Mouse (Mus musculus): ENCODE data around the gene Lrrc4b. TPM values are rescaled to one million over a fixed set of nuclear protein-coding genes. Genes with fewer than 3 reads are reported as not detected.

The Lrrc4b gene
- polyA plus RNA-seq, 1 experiment from 2014 or later = 26.4 TPM

GRCm38 (mm10) chr7:44495992-44496770 is 67.4 kb downstream of the Lrrc4b start, which contains the start of the genes Emc10 and Fam71e1:
Gene Emc10 (minus strand): TSS chr7:44496529.
Gene Fam71e1 (plus strand): TSS chr7:44496581.
- Histone ChIP-seq H3K9ac (peak within 1 kb of the TSS; percentile 79), H3K36me3 (replicated peaks; ENCODE audit: control insufficient read depth, insufficient read depth) (peaks cover 21% of the 10 kb centered on the region), H3K4me2 (replicated peaks) (peak within 1 kb of the TSS; percentile 72), H3K4me3 (replicated peaks; ENCODE audit: low read length) (peak within 1 kb of the TSS; percentile 66), H3K9me3 (ENCODE audit: control insufficient read depth, low read length) (no peaks in the 10 kb centered on the region), H3K27me3 (ENCODE audit: control insufficient read depth, insufficient read depth, low read length) (no peaks in the 10 kb centered on the region), H3K4me1 (replicated peaks; ENCODE audit: control insufficient read depth, insufficient read depth, low read length) (peaks cover 20% of the 10 kb centered on the region), H3K27ac (peak within 1 kb of the TSS; percentile 92)
- peak; percentile 100 for DNase-seq (ENCODE audit: low spot score)
- ATAC-seq (ENCODE audit: low FRiP score) = peak; percentile 97
- under 1% methylated on average over 55 of the region's 58 CpGs for WGBS

GRCm38 (mm10) chr7:44496771-44497109 is 67.9 kb downstream of the Lrrc4b start:
- Histone ChIP-seq H3K27ac (peak overlapping the region; percentile 92), H3K4me2 (replicated peaks) (peak overlapping the region; percentile 72), H3K9me3 (ENCODE audit: control insufficient read depth, low read length) (no peaks in the 10 kb centered on the region), H3K36me3 (replicated peaks; ENCODE audit: control insufficient read depth, insufficient read depth) (peaks cover 15% of the 10 kb centered on the region), H3K9ac (peak overlapping the region; percentile 79), H3K4me3 (replicated peaks; ENCODE audit: low read length) (peak overlapping the region; percentile 66), H3K27me3 (ENCODE audit: control insufficient read depth, insufficient read depth, low read length) (no peaks in the 10 kb centered on the region), H3K4me1 (replicated peaks; ENCODE audit: control insufficient read depth, insufficient read depth, low read length) (peaks cover 20% of the 10 kb centered on the region)
- WGBS = 1% methylated on average over 26 of the region's 26 CpGs
- ATAC-seq (ENCODE audit: low FRiP score) (no peak), DNase-seq (ENCODE audit: low spot score) (no peak)

GRCm38 (mm10) chr7:44497361-44498055 is 68.7 kb downstream of the Lrrc4b start:
- Histone ChIP-seq H3K9ac (peak overlapping the region; percentile 79), H3K4me3 (replicated peaks; ENCODE audit: low read length) (peak overlapping the region; percentile 66), H3K4me1 (replicated peaks; ENCODE audit: control insufficient read depth, insufficient read depth, low read length) (peaks cover 20% of the 10 kb centered on the region), H3K36me3 (replicated peaks; ENCODE audit: control insufficient read depth, insufficient read depth) (peaks cover 8% of the 10 kb centered on the region; the same call in 1 of the 2 replicates), H3K27me3 (ENCODE audit: control insufficient read depth, insufficient read depth, low read length) (no peaks in the 10 kb centered on the region), H3K27ac (peak overlapping the region; percentile 92; the same call in 1 of the 2 replicates), H3K4me2 (replicated peaks) (peak overlapping the region; percentile 72), H3K9me3 (ENCODE audit: control insufficient read depth, low read length) (no peaks in the 10 kb centered on the region)
- no peak for DNase-seq (ENCODE audit: low spot score)
- WGBS = 86% methylated on average over 10 of the region's 10 CpGs
- no peak for ATAC-seq (ENCODE audit: low FRiP score)

GRCm38 (mm10) chr7:44498922-44499321 is 70.1 kb downstream of the Lrrc4b start:
- DNase-seq (ENCODE audit: low spot score) (no peak), ATAC-seq (ENCODE audit: low FRiP score) (no peak)
- no peak overlapping the region for H3K9ac ChIP-seq
- H3K27ac ChIP-seq = no peak overlapping the region
- H3K9me3 ChIP-seq (ENCODE audit: control insufficient read depth, low read length) = no peaks in the 10 kb centered on the region
- H3K4me1 ChIP-seq (replicated peaks; ENCODE audit: control insufficient read depth, insufficient read depth, low read length) = peaks cover 20% of the 10 kb centered on the region
- no peak overlapping the region for H3K4me2 ChIP-seq (replicated peaks)
- no peaks in the 10 kb centered on the region for H3K27me3 ChIP-seq (ENCODE audit: control insufficient read depth, insufficient read depth, low read length)
- no peak overlapping the region for H3K4me3 ChIP-seq (replicated peaks; ENCODE audit: low read length)
- no peaks in the 10 kb centered on the region for H3K36me3 ChIP-seq (replicated peaks; ENCODE audit: control insufficient read depth, insufficient read depth)
- WGBS = 79% methylated on average over 1 of the region's 1 CpGs

- H3K27ac ChIP-seq = no peak overlapping the region
- whole genome bisulfite sequencing = 63% methylated on average over 20 of the region's 20 CpGs
- DNase-seq (ENCODE audit: low spot score) = no peak
- no peaks in the 10 kb centered on the region for H3K36me3 ChIP-seq (replicated peaks; ENCODE audit: control insufficient read depth, insufficient read depth)
- no peaks in the 10 kb centered on the region for H3K27me3 ChIP-seq (ENCODE audit: control insufficient read depth, insufficient read depth, low read length)
- no peak for ATAC-seq (ENCODE audit: low FRiP score)
- H3K4me1 ChIP-seq (replicated peaks; ENCODE audit: control insufficient read depth, insufficient read depth, low read length) = peaks cover 15% of the 10 kb centered on the region
- no peaks in the 10 kb centered on the region for H3K9me3 ChIP-seq (ENCODE audit: control insufficient read depth, low read length)
- H3K4me3 ChIP-seq (replicated peaks; ENCODE audit: low read length) = no peak overlapping the region
- H3K4me2 ChIP-seq (replicated peaks) = no peak overlapping the region
- no peak overlapping the region for H3K9ac ChIP-seq
Observed at GRCm38 (mm10) chr7:44500046-44500445, 71.2 kb downstream of the Lrrc4b start.

GRCm38 (mm10) chr7:44501563-44502115 is 72.8 kb downstream of the Lrrc4b start:
- H3K4me3 ChIP-seq (replicated peaks; ENCODE audit: low read length) = no peak overlapping the region
- DNase-seq (ENCODE audit: low spot score) (peak; percentile 79), ATAC-seq (ENCODE audit: low FRiP score) (no peak)
- H3K9ac ChIP-seq = no peak overlapping the region
- no peaks in the 10 kb centered on the region for H3K36me3 ChIP-seq (replicated peaks; ENCODE audit: control insufficient read depth, insufficient read depth)
- WGBS = 38% methylated on average over 5 of the region's 5 CpGs
- H3K27ac ChIP-seq = no peak overlapping the region
- no peaks in the 10 kb centered on the region for H3K27me3 ChIP-seq (ENCODE audit: control insufficient read depth, insufficient read depth, low read length)
- H3K9me3 ChIP-seq (ENCODE audit: control insufficient read depth, low read length) = no peaks in the 10 kb centered on the region
- H3K4me1 ChIP-seq (replicated peaks; ENCODE audit: control insufficient read depth, insufficient read depth, low read length) = peaks cover 8% of the 10 kb centered on the region
- no peak overlapping the region for H3K4me2 ChIP-seq (replicated peaks)

- no peak overlapping the region for H3K9ac ChIP-seq
- no peak overlapping the region for H3K4me2 ChIP-seq (replicated peaks)
- H3K4me3 ChIP-seq (replicated peaks; ENCODE audit: low read length) = no peak overlapping the region
- no peaks in the 10 kb centered on the region for H3K4me1 ChIP-seq (replicated peaks; ENCODE audit: control insufficient read depth, insufficient read depth, low read length)
- no peaks in the 10 kb centered on the region for H3K9me3 ChIP-seq (ENCODE audit: control insufficient read depth, low read length)
- H3K27ac ChIP-seq = no peak overlapping the region
- H3K36me3 ChIP-seq (replicated peaks; ENCODE audit: control insufficient read depth, insufficient read depth) = no peaks in the 10 kb centered on the region
- DNase-seq (ENCODE audit: low spot score) = no peak
- no peaks in the 10 kb centered on the region for H3K27me3 ChIP-seq (ENCODE audit: control insufficient read depth, insufficient read depth, low read length)
- ATAC-seq (ENCODE audit: low FRiP score) = no peak
Observed at GRCm38 (mm10) chr7:44507491-44507890, 78.7 kb downstream of the Lrrc4b start.

Data from hindbrain, embryonic 14.5 days (tissue).